Mouse (Mus musculus) limb, embryonic 11.5 days (tissue): ENCODE results near the gene Nup153. TPM values are rescaled to one million over a fixed set of nuclear protein-coding genes. Genes with fewer than 3 reads are reported as not detected.

Experiments used
- ATAC-seq: fragments of 200-750 bp; cut with Nextera tagmentation; 2 replicates; pipeline ENCODE4 v1.8.0; 2017; ENCODE audit warnings: low read depth; ENCODE audit not compliant: insufficient number of reproducible peaks, low FRiP score, low TSS enrichment
- DNase-seq: peaks from one replicate; pipeline ENCODE4 v3.0.0-alpha.2; 2015; ENCODE audit warnings: low spot score
- H3K27ac ChIP-seq: fragments of 300-500 bp; sonication (generic); replicated peaks from 2 replicates; pipeline ENCODE4 v1.5.1; 2014; ENCODE audit warnings: low read depth, mild to moderate bottlenecking, low read length
- H3K27me3 ChIP-seq: fragments of 300-500 bp; sonication (generic); 2 replicates; pipeline ENCODE4 v1.6.1; 2014; ENCODE audit warnings: mild to moderate bottlenecking, low read length, mixed read lengths; ENCODE audit not compliant: control insufficient read depth, insufficient read depth
- H3K36me3 ChIP-seq: fragments of 300-500 bp; sonication (generic); 2 replicates; pipeline ENCODE4 v1.6.1; 2014; ENCODE audit warnings: mild to moderate bottlenecking, low read length, moderate library complexity, mixed read lengths; ENCODE audit not compliant: control insufficient read depth, insufficient read depth
- H3K4me1 ChIP-seq: fragments of 300-500 bp; sonication (generic); 2 replicates; pipeline ENCODE4 v1.6.1; 2014; ENCODE audit warnings: low read length, mixed read lengths; ENCODE audit not compliant: control insufficient read depth, insufficient read depth
- H3K4me2 ChIP-seq: fragments of 300-500 bp; sonication (generic); 2 replicates; pipeline ENCODE4 v1.6.1; 2014; ENCODE audit warnings: low read depth, mild to moderate bottlenecking, moderate library complexity; ENCODE audit not compliant: severe bottlenecking
- H3K4me3 ChIP-seq: fragments of 300-500 bp; sonication (generic); 2 replicates; pipeline ENCODE4 v1.5.1; 2014; ENCODE audit warnings: low read depth, low read length
- H3K9ac ChIP-seq: fragments of 300-500 bp; sonication (generic); 2 replicates; pipeline ENCODE4 v1.6.1; 2014; ENCODE audit warnings: mild to moderate bottlenecking, low read length
- H3K9me3 ChIP-seq: fragments of 300-500 bp; sonication (generic); 2 replicates; pipeline ENCODE4 v1.6.1; 2016; ENCODE audit warnings: low read length; ENCODE audit not compliant: control insufficient read depth
- WGBS: fragments of 180-500 bp; shearing (Covaris S2); extraction: QIAGEN DNeasy Blood & Tissue Kit; methylation state at CpG from one replicate; pipeline ENCODE4 v1.1.7; 2014; 5-methylcytosine and 5-hydroxymethylcytosine counted together
- polyA plus RNA-seq: library from polyadenylated mRNA; unstranded; fragments of >200 nt; fragmentation: Nextera tagmentation; extraction: Ambion mirVana; gene quantifications from 2 replicates; pipeline ENCODE4 v1.2.1, GENCODE M21; 2014

The Nup153 gene
- polyA plus RNA-seq, 1 experiment from 2014 or later = 43.4 TPM

DNA sequence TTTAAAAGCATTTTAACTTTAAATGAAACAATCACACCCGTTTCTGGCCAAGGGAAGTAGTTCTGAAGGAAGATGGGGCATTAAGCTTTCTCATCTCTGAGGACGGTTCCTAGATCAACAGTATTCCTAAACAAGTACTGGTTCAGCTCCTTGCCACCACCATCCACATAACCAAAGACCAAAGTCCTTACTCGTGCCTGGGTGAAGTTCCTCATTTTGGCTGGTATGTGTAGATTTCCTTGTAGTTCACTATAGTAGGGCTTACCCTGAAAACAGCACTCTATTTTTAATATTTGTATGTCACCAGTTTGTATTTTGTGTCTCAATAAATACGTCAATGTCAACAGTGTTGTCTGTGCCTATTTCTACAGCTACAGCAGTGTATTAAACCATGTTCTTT is 50.0 kb downstream of the Nup153 start:
- Histone ChIP-seq H3K27ac (no peak overlapping the region), H3K4me1 (no peaks in the 10 kb centered on the region), H3K9me3 (no peaks in the 10 kb centered on the region), H3K36me3 (peaks cover 8% of the 10 kb centered on the region; the same call in 1 of the 2 replicates), H3K4me2 (no peak overlapping the region), H3K9ac (no peak overlapping the region), H3K4me3 (no peak overlapping the region), H3K27me3 (no peaks in the 10 kb centered on the region)
- WGBS = 89% methylated on average over 4 of the region's 4 CpGs
- no peak for DNase-seq
- no peak for ATAC-seq

DNA sequence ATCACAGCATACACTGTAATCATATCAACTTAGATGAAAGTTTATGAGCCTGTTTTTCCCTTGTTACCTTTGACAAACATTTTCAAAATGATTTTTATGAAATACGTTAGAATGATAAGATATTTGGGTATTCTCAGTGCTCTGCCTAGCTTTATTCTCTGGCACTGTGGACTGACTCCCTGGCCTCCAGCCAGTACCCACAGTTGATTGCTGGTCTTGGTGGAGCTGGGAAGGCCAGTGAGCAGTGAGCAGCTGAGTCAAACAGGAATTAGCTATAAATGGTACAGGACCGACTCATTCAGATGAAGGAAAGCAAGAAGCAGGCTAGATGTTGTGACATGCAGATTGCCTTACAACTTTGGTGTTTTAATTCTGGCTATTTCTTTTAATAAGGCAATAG is 53.1 kb downstream of the Nup153 start:
- Histone ChIP-seq H3K9me3 (no peaks in the 10 kb centered on the region), H3K4me3 (no peak overlapping the region), H3K4me1 (no peaks in the 10 kb centered on the region), H3K9ac (no peak overlapping the region), H3K36me3 (peaks cover 6% of the 10 kb centered on the region; the same call in 1 of the 2 replicates), H3K4me2 (no peak overlapping the region), H3K27me3 (no peaks in the 10 kb centered on the region), H3K27ac (no peak overlapping the region)
- no peak for DNase-seq
- no peak for ATAC-seq
- WGBS = 88% methylated on average over 2 of the region's 2 CpGs

DNA sequence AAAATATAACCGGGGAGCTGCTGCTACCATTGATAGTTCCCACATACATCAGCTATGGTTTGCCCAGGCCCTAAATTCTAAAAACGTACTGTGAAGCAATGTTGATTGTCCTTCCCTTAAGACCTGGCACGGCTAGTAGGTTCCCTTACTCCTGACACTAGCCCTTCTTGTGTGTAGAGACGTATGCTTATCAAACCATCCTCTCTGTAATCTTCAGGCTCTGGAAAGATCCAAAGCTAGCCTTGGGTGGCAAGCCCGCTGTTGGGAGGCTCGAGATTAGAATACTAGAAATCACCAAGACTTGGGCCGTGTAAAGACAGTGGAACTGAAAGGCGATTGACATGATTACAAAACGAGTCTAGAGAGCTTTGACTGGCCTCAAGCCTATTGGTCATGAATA is 57.2 kb downstream of the Nup153 start:
- H3K4me2 ChIP-seq = peak overlapping the region; percentile 92
- ATAC-seq (no peak), DNase-seq (no peak)
- H3K9me3 ChIP-seq = no peaks in the 10 kb centered on the region
- WGBS = 74% methylated on average over 9 of the region's 9 CpGs
- peak overlapping the region; percentile 86 for H3K4me3 ChIP-seq
- no peaks in the 10 kb centered on the region for H3K27me3 ChIP-seq
- H3K4me1 ChIP-seq = 0 out of 2 replicates have a peak, but pooled peaks cover 2% of the 10 kb centered on the region
- no peak overlapping the region for H3K27ac ChIP-seq
- H3K36me3 ChIP-seq = peaks cover 3% of the 10 kb centered on the region; the same call in 1 of the 2 replicates
- no peak overlapping the region for H3K9ac ChIP-seq

DNA sequence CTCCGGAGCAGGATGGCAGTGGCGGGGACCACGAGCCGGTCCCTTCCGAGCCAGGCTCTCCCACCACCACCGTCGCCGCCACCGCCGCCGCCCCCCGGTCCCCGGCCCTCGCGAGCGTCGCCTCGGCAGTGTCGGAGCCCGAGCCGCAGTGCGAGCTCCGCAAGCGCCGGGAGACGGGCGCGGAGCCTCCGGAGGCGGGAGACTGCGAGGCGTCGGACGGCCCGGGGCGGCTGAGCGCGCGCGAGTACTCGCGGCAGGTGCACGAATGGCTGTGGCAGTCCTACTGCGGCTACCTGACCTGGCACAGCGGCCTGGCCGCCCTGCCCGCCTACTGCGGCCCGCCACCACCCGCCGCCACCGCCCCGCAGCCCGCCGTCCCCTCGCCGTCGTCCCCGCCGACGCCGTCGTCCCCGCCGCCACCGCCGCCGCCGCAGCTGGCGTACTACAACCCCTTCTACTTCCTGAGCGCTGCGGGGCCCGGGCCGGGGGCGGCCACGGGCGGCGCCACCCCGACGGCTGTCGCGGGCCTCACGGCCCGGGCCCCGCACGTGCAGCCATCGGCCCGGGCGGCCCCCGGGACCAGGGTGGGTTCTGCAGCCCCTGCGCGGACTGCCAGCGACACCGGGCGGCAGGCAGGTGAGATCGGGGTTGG is 58.0 kb downstream of the Nup153 start:
- Histone ChIP-seq H3K9ac (peak overlapping the region; percentile 76), H3K4me3 (peak overlapping the region; percentile 86), H3K27ac (no peak overlapping the region), H3K9me3 (no peaks in the 10 kb centered on the region), H3K27me3 (no peaks in the 10 kb centered on the region), H3K4me1 (0 out of 2 replicates have a peak, but pooled peaks cover 2% of the 10 kb centered on the region), H3K4me2 (peak overlapping the region; percentile 92), H3K36me3 (peaks cover 3% of the 10 kb centered on the region; the same call in 1 of the 2 replicates)
- under 1% methylated on average over 50 of the region's 96 CpGs for WGBS
- peak; percentile 30 for DNase-seq
- ATAC-seq = peak; percentile 68

DNA sequence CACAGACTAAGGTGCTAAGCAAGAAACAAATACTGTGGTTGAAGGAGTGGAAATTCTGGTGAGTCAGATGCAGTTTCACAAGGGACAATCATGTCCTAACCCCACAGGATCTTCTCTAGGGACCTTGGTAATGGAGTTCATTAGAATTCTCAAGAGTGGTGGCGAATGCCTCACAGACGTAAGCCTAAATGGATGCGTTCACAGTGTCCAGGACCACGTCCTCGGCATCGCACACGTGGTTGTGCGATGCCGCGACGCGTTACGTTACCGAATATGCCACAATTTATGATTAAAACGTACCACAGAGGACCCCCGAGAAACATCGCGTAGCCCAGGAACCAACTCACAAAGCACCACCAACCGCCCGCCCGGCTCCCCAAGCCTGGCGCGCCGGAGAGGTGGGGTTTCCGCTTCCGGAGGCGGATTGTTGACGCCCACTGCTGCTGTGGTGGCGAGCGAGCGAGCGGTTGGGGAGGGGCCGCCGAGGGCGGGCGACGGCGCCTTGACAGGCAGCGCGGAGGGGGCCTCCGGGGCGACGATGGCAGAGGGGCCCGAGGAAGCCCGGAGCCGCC is 58.6 kb downstream of the Nup153 start, which contains the start of gene Fam8a1:
Fam8a1 (plus strand) TSS at position 475 of the 572 bp plus-strand sequence.
- ATAC-seq (peak; percentile 93), DNase-seq (peak; percentile 99)
- H3K4me3 ChIP-seq = peak within 1 kb of the TSS; percentile 86
- peaks cover 3% of the 10 kb centered on the region; the same call in 1 of the 2 replicates for H3K36me3 ChIP-seq
- H3K4me2 ChIP-seq = peak within 1 kb of the TSS; percentile 92
- H3K9me3 ChIP-seq = no peaks in the 10 kb centered on the region
- H3K27me3 ChIP-seq = no peaks in the 10 kb centered on the region
- H3K4me1 ChIP-seq = 0 out of 2 replicates have a peak, but pooled peaks cover 2% of the 10 kb centered on the region
- H3K9ac ChIP-seq = peak within 1 kb of the TSS; percentile 76
- WGBS = 1% methylated on average over 42 of the region's 46 CpGs
- no peak within 1 kb of the TSS for H3K27ac ChIP-seq

DNA sequence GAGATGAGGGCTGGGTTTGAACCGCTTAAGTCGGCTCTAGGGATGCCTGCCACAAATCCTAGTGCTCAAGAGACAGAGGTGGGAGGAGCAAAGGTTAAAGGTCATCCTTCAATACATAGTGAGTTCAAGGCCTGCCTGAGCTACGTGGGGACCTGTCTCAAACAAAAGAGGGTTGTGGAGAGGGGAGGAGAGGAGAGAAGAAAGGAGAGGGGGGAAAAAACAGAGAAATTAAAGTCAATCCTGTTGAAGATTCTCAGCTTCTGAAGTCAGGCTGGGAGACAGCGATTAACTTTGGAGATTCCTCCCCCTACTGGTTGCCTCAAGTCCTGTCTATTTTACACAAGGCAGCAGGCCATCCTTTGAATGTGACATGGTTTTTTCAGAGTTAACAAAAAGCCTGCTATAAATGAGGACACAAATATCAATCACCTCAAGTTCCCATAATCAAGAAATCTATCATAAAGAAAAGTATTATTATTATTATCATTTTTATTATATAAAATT is 64.2 kb downstream of the Nup153 start:
- Histone ChIP-seq H3K4me2 (no peak overlapping the region), H3K27me3 (no peaks in the 10 kb centered on the region), H3K4me1 (no peaks in the 10 kb centered on the region), H3K9me3 (no peaks in the 10 kb centered on the region), H3K9ac (no peak overlapping the region), H3K4me3 (no peak overlapping the region), H3K36me3 (no peaks in the 10 kb centered on the region), H3K27ac (no peak overlapping the region)
- no peak for ATAC-seq
- no peak for DNase-seq
- 48% methylated on average over 4 of the region's 4 CpGs for WGBS

DNA sequence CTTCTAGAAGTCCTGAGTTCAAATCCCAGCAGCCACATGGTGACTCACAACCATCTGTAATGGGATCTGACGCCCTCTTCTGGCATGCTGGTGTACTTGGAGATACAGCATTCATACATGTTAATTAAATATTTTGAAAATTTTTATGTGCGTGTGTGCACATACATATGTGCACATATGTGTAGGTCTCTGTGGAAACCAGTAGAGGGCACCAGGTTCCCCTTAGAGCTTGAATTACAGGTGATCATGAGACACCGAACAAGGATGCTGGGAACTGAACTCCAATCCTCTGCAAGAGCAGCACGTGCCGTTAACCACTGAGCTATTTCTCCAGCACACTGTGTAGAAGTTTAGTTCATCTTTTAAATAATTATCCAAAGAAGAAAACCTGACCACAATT is 68.5 kb downstream of the Nup153 start:
- Histone ChIP-seq H3K9ac (no peak overlapping the region), H3K27ac (no peak overlapping the region), H3K4me3 (no peak overlapping the region), H3K4me2 (no peak overlapping the region), H3K36me3 (no peaks in the 10 kb centered on the region), H3K9me3 (no peaks in the 10 kb centered on the region), H3K4me1 (no peaks in the 10 kb centered on the region), H3K27me3 (no peaks in the 10 kb centered on the region)
- DNase-seq (no peak), ATAC-seq (no peak)
- 85% methylated on average over 5 of the region's 5 CpGs for WGBS

DNA sequence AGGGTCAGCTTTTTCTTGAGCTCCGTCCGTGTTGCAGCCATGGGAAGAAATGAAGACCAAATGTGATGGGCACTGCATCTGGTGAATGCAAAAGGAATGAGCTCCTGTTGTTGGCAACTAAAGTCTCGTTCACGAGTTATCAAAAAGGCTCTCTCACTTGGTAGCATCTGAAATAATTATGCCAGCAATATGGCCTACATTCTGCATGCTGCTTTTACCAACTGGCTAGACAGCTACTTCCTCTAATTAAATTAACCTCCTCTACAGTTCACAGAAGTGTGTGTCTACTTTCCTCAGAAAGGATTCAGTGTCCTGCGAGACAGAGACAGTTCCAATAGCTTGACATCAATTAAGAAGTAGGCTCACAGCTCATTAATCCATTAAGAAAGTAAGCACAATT is 73.2 kb downstream of the Nup153 start:
- DNase-seq (no peak), ATAC-seq (no peak)
- H3K27me3 ChIP-seq = no peaks in the 10 kb centered on the region
- no peak overlapping the region for H3K4me2 ChIP-seq
- no peaks in the 10 kb centered on the region; the same call in 1 of the 2 replicates for H3K36me3 ChIP-seq
- WGBS = 78% methylated on average over 5 of the region's 5 CpGs
- no peaks in the 10 kb centered on the region for H3K4me1 ChIP-seq
- H3K9me3 ChIP-seq = no peaks in the 10 kb centered on the region
- H3K4me3 ChIP-seq = no peak overlapping the region
- no peak overlapping the region for H3K27ac ChIP-seq
- no peak overlapping the region for H3K9ac ChIP-seq
